Mouse (Mus musculus): Measurements from ENCODE around the gene Rpl10-ps3. TPM values are rescaled to one million over a fixed set of nuclear protein-coding genes. Genes with fewer than 3 reads are reported as not detected.

Gene Rpl10-ps3
- polyA plus RNA-seq (2014; fragmentation: Nextera tagmentation; extraction: Ambion mirVana) = 164 and 169 TPM in 2 replicates

DNA sequence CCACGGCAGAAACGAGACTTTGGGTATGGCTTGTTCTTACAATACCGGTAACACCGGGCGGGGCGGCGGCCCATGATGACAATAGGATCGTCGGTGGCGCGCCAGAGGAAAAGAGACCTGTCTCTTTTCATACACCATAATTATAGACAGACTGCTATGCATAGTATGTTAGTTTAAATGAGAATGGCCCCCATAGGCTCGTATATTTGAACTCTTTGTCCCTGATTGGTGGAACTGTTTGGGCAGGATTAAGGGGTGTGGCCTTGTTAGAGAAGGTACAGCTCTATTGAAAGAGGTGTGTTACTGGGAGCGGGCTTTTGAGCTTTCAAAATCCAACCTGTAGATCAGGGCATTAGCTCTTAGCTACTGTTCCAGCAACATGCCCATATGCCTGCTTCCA lies at the start of gene Rpl10-ps3:
Gene Rpl10-ps3 (minus strand): TSS at position 101 of the 400 bp plus-strand sequence.
- 98% methylated on average over 10 of the region's 13 CpGs for WGBS
- H3K4me1 ChIP-seq (ENCODE audit: control insufficient read depth, insufficient read depth, low read length) = no peaks in the 10 kb centered on the region
- no peak within 1 kb of the TSS for H3K4me2 ChIP-seq (ENCODE audit: low read length)
- DNase-seq (no peak), ATAC-seq (ENCODE audit: low FRiP score, low TSS enrichment) (no peak)
- H3K27me3 ChIP-seq (ENCODE audit: control insufficient read depth, insufficient read depth, low read length) = no peaks in the 10 kb centered on the region
- no peaks in the 10 kb centered on the region for H3K9me3 ChIP-seq (ENCODE audit: control insufficient read depth, low read length)
- no peak within 1 kb of the TSS for H3K27ac ChIP-seq (replicated peaks; ENCODE audit: low read depth, low read length)
- no peak within 1 kb of the TSS for H3K9ac ChIP-seq (replicated peaks; ENCODE audit: low read length)
- H3K4me3 ChIP-seq (replicated peaks; ENCODE audit: low read depth, low read length) = no peak within 1 kb of the TSS
- H3K36me3 ChIP-seq (ENCODE audit: control insufficient read depth, insufficient read depth, low read length) = no peaks in the 10 kb centered on the region

DNA sequence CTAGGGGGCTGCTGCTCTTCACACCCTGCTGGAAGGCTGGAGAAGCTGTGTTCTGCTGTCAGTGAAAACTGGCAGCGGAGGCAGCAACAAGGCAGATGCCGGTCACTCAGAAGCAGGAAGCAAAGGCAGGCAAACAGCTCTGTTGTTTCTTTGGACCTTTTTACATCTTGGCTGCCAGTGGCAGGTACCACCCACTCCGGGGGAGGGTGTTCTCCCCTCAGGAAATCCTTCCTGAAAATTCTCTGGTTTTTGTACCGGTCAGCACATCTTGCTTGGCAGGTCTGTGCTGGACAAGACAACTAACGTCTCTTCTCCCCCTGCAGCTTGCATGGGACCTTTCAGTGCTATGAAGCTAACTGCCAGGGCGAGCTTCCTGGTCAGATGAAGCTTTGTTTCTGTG lies 30.8 kb upstream of the Rpl10-ps3 start:
- 75% methylated on average over 6 of the region's 6 CpGs for WGBS
- no peak for ATAC-seq (ENCODE audit: low FRiP score, low TSS enrichment)

DNA sequence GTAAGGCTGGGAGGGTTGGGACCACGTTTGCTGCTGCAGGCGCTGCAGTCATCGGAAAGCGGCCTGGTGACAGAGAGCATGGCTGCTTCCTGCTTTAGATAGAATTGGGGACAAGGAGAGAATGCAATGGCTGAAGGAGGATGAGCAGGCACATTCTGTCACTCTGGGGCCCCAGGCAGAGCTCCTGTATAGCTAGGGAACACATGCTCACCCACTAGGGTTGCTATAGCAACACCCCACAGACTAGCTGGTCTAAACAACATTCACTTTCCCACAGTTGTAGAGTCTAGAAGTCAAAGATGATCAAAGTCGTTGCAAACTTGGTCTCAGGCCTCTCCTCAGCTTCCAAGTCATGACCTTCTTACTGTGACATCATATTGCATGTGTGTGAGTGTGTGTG lies 29.9 kb upstream of the Rpl10-ps3 start:
- no peaks in the 10 kb centered on the region for H3K4me1 ChIP-seq (ENCODE audit: control insufficient read depth, insufficient read depth, low read length)
- H3K27ac ChIP-seq (replicated peaks; ENCODE audit: low read depth, low read length) = no peak overlapping the region
- no peaks in the 10 kb centered on the region for H3K36me3 ChIP-seq (ENCODE audit: control insufficient read depth, insufficient read depth, low read length)
- ATAC-seq (ENCODE audit: low FRiP score, low TSS enrichment) (no peak), DNase-seq (no peak)
- H3K9ac ChIP-seq (replicated peaks; ENCODE audit: low read length) = no peak overlapping the region
- H3K4me3 ChIP-seq (replicated peaks; ENCODE audit: low read depth, low read length) = no peak overlapping the region
- no peaks in the 10 kb centered on the region for H3K9me3 ChIP-seq (ENCODE audit: control insufficient read depth, low read length)
- no peak overlapping the region for H3K4me2 ChIP-seq (ENCODE audit: low read length)
- 75% methylated on average over 5 of the region's 5 CpGs for WGBS
- H3K27me3 ChIP-seq (ENCODE audit: control insufficient read depth, insufficient read depth, low read length) = no peaks in the 10 kb centered on the region

More for the DNA sequence above, 30.8 kb upstream of the Rpl10-ps3 start:
- Histone ChIP-seq H3K27me3 (ENCODE audit: control insufficient read depth, insufficient read depth, low read length) (no peaks in the 10 kb centered on the region), H3K36me3 (ENCODE audit: control insufficient read depth, insufficient read depth, low read length) (no peaks in the 10 kb centered on the region), H3K4me1 (ENCODE audit: control insufficient read depth, insufficient read depth, low read length) (no peaks in the 10 kb centered on the region), H3K4me2 (ENCODE audit: low read length) (no peak overlapping the region), H3K9ac (replicated peaks; ENCODE audit: low read length) (no peak overlapping the region), H3K27ac (replicated peaks; ENCODE audit: low read depth, low read length) (no peak overlapping the region), H3K4me3 (replicated peaks; ENCODE audit: low read depth, low read length) (no peak overlapping the region), H3K9me3 (ENCODE audit: control insufficient read depth, low read length) (no peaks in the 10 kb centered on the region)
- DNase-seq = no peak

DNA sequence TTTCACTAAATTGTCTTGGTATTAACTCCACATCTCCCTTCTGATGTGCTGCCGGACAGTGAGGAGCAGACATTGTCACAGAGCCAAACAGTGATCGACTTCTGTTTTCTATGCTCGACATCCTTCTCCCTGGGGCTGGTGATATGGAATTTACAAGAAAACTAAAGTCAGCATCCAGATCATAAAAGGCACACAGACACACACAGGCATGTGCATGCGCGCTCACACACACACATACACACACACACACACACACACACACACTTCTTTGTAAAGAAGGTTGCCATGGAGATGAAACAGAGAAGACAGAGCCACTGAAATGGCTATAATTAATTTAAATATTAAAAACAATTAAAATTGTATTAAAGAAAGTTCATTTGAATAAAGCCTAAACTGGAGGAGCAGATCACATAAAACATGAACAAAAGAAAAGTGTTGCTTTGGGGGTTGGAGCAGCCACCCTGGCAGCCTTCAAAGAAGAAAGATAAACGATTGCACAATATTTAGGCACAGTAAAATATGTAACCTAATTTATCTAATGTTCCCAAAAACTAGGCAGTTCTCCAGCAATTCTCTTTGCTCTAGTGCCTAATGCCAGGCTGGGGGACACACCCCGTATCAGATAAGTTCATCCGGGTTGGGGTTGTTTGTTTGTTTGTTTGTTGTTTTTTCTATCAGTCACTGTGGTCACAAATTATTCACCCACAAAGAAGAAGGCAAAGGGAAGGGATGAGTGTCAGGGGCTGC lies 24.0 kb upstream of the Rpl10-ps3 start:
- Histone ChIP-seq H3K4me3 (replicated peaks; ENCODE audit: low read depth, low read length) (no peak overlapping the region), H3K36me3 (ENCODE audit: control insufficient read depth, insufficient read depth, low read length) (no peaks in the 10 kb centered on the region), H3K4me2 (ENCODE audit: low read length) (no peak overlapping the region), H3K9me3 (ENCODE audit: control insufficient read depth, low read length) (no peaks in the 10 kb centered on the region), H3K9ac (replicated peaks; ENCODE audit: low read length) (no peak overlapping the region), H3K4me1 (ENCODE audit: control insufficient read depth, insufficient read depth, low read length) (0 out of 2 replicates have a peak, but pooled peaks cover 3% of the 10 kb centered on the region), H3K27ac (replicated peaks; ENCODE audit: low read depth, low read length) (no peak overlapping the region), H3K27me3 (ENCODE audit: control insufficient read depth, insufficient read depth, low read length) (no peaks in the 10 kb centered on the region)
- DNase-seq (peak; percentile 55), ATAC-seq (ENCODE audit: low FRiP score, low TSS enrichment) (no peak)
- 72% methylated on average over 8 of the region's 8 CpGs for WGBS

DNA sequence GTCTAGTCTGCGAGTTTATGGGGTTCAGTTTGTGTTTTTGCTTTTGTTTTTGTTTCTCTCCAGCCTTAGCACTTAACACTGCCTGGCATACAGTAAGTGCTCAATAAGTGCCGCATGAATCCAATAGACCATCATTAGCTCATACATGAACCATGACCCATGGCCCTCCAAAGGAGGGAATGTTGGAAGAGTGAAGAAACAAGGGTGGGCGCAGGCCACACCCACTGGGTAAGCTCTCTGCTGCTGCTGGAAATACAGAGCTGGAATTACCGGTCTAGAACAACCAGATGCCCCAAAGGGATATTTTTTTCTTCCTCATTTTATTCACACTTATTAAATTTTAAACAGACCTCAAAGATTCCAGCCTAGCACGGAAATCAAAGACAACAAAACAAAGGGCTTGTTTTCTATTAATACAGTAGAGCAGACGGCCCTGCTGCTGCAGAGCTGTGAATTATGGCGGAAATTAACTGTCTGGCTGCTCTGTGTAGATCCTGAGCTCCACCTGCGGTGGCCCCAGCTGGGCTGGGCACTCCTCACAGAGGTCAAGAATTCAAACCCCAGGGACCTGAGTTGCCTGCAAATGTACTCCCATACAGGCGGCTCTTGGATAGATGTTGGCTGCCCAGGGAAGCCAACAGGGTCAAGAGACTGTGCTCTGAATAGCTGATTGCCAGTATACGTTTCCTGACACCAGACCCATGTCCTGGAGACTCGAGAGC lies 20.5 kb upstream of the Rpl10-ps3 start:
- no peak for ATAC-seq (ENCODE audit: low FRiP score, low TSS enrichment)

DNA sequence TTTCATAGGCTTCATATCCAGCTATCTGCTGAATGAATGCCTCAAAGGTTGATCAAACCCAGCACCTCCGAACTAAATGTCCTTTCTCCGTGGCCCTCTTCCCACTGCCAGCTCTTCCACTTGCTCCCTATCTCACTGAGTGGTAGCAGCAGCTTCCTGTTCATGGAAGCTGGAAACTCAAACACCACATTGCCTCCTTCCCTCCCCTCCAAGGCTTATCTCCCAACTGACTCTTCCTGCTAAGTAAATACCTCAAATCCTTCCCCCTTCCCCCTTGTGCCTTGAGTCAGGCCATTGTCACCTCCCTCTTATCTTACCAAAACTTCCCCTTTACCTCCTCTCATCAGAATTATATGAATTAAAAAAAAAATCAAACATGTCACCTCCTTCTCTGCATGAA lies 19.2 kb upstream of the Rpl10-ps3 start:
- no peak overlapping the region for H3K4me3 ChIP-seq (replicated peaks; ENCODE audit: low read depth, low read length)
- no peak overlapping the region for H3K9ac ChIP-seq (replicated peaks; ENCODE audit: low read length)
- H3K27me3 ChIP-seq (ENCODE audit: control insufficient read depth, insufficient read depth, low read length) = no peaks in the 10 kb centered on the region
- H3K36me3 ChIP-seq (ENCODE audit: control insufficient read depth, insufficient read depth, low read length) = no peaks in the 10 kb centered on the region
- DNase-seq = no peak
- H3K4me1 ChIP-seq (ENCODE audit: control insufficient read depth, insufficient read depth, low read length) = 0 out of 2 replicates have a peak, but pooled peaks cover 3% of the 10 kb centered on the region
- no peak overlapping the region for H3K4me2 ChIP-seq (ENCODE audit: low read length)
- H3K27ac ChIP-seq (replicated peaks; ENCODE audit: low read depth, low read length) = no peak overlapping the region
- H3K9me3 ChIP-seq (ENCODE audit: control insufficient read depth, low read length) = no peaks in the 10 kb centered on the region
- ATAC-seq (ENCODE audit: low FRiP score, low TSS enrichment) = no peak
- 84% methylated on average over 2 of the region's 2 CpGs for WGBS

More for the DNA sequence above, 20.5 kb upstream of the Rpl10-ps3 start:
- Histone ChIP-seq H3K27ac (replicated peaks; ENCODE audit: low read depth, low read length) (peak overlapping the region; percentile 60), H3K36me3 (ENCODE audit: control insufficient read depth, insufficient read depth, low read length) (no peaks in the 10 kb centered on the region), H3K27me3 (ENCODE audit: control insufficient read depth, insufficient read depth, low read length) (no peaks in the 10 kb centered on the region), H3K4me2 (ENCODE audit: low read length) (no peak overlapping the region), H3K9me3 (ENCODE audit: control insufficient read depth, low read length) (no peaks in the 10 kb centered on the region), H3K4me1 (ENCODE audit: control insufficient read depth, insufficient read depth, low read length) (0 out of 2 replicates have a peak, but pooled peaks cover 3% of the 10 kb centered on the region), H3K9ac (replicated peaks; ENCODE audit: low read length) (no peak overlapping the region), H3K4me3 (replicated peaks; ENCODE audit: low read depth, low read length) (no peak overlapping the region)
- DNase-seq = peak; percentile 42
- WGBS = 54% methylated on average over 11 of the region's 11 CpGs

DNA sequence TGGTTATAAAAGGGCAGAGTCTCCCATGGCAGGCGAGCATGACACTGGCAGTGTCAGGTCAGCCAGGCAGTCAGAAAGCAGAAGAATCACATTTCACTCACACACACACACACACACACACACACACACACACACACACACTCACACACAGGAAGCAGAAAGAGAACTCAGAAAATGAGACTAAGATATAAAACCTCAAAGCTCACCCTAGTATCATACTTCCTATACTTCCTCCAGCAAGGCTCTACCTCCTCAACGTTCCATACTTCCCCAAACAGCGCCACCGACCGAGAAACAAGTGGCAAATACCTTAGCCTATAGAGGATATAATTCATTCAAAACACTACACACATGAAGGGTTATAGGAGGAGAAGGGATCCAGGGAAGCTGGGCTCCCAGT lies 18.5 kb upstream of the Rpl10-ps3 start:
- H3K27me3 ChIP-seq (ENCODE audit: control insufficient read depth, insufficient read depth, low read length) = no peaks in the 10 kb centered on the region
- H3K9me3 ChIP-seq (ENCODE audit: control insufficient read depth, low read length) = no peaks in the 10 kb centered on the region
- ATAC-seq (ENCODE audit: low FRiP score, low TSS enrichment) (no peak), DNase-seq (no peak)
- no peaks in the 10 kb centered on the region for H3K36me3 ChIP-seq (ENCODE audit: control insufficient read depth, insufficient read depth, low read length)
- no peak overlapping the region for H3K9ac ChIP-seq (replicated peaks; ENCODE audit: low read length)
- 85% methylated on average over 5 of the region's 5 CpGs for WGBS
- H3K4me1 ChIP-seq (ENCODE audit: control insufficient read depth, insufficient read depth, low read length) = 0 out of 2 replicates have a peak, but pooled peaks cover 3% of the 10 kb centered on the region
- H3K4me3 ChIP-seq (replicated peaks; ENCODE audit: low read depth, low read length) = no peak overlapping the region
- no peak overlapping the region for H3K27ac ChIP-seq (replicated peaks; ENCODE audit: low read depth, low read length)
- H3K4me2 ChIP-seq (ENCODE audit: low read length) = no peak overlapping the region

DNA sequence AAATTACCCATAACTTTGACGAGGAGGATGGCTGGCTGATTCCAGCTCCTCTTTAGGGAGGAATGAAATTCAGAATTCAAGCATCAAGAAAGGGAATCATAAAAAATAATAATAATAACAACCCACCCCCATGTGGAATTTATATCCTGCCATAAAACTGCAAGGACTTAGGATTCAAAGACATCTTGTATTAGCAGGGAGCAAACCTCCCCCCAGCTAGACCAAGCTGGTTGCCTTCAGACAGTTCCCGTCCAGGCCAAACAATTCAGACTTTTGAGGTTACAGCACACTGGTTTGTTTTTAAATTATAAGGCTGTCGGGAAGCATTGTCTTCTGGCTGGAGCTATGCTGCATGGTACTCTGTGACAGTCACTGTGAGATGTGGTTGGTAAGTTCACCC lies 17.8 kb upstream of the Rpl10-ps3 start:
- DNase-seq (no peak), ATAC-seq (ENCODE audit: low FRiP score, low TSS enrichment) (no peak)
- Histone ChIP-seq H3K4me3 (replicated peaks; ENCODE audit: low read depth, low read length) (no peak overlapping the region), H3K9me3 (ENCODE audit: control insufficient read depth, low read length) (no peaks in the 10 kb centered on the region), H3K9ac (replicated peaks; ENCODE audit: low read length) (no peak overlapping the region), H3K27me3 (ENCODE audit: control insufficient read depth, insufficient read depth, low read length) (no peaks in the 10 kb centered on the region), H3K4me2 (ENCODE audit: low read length) (no peak overlapping the region), H3K36me3 (ENCODE audit: control insufficient read depth, insufficient read depth, low read length) (no peaks in the 10 kb centered on the region), H3K4me1 (ENCODE audit: control insufficient read depth, insufficient read depth, low read length) (0 out of 2 replicates have a peak, but pooled peaks cover 3% of the 10 kb centered on the region), H3K27ac (replicated peaks; ENCODE audit: low read depth, low read length) (no peak overlapping the region)
- 71% methylated on average over 3 of the region's 3 CpGs for WGBS
